Comparison of ENCODE assay signal across 9 mouse cellular contexts in the genomic region with DNA sequence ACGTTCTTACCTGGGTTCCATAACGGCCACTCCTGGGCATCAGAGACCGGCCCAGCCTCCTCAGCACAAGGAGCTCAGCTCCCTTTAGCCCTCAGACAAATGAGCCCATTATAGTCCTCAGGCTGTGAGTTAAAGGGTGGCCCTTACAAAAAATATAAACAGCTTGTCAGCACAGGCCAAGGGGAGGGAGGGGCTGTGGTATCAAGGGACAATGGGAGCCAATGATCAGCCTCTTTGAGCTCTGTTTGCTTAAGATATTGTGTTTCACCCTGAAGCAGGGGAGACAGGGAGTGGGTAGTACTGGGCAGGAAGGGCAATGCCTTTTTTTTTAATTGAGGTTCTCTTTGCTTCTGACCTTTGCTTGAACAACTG. TPM values are rescaled to one million over a fixed set of nuclear protein-coding genes. Genes with fewer than 3 reads are reported as not detected.
A peak's percentile ranks its signal among the peaks of the same experiment; 100 is the strongest.
DNase-seq lines count a peak whose midpoint lies in the region; ATAC-seq and TF ChIP-seq lines count a peak whose summit lies in the region.
"Had no signal": no experiment of that assay in that cellular context is flagged by ENCODE, and none has a peak within 500 bp of the region (broad histone marks: within the 10 kb centered on the region; RNA-seq: fewer than 3 reads in every experiment).

No protein-coding gene starts in this region.

- peak overlapping the region; percentile 56 for H3K4me2 ChIP-seq in heart, embryonic 11.5 days
- peak overlapping the region; percentile 41 for H3K4me2 ChIP-seq in embryonic facial prominence, embryonic 11.5 days (ENCODE audit: low read depth, low read length)
- peak overlapping the region; percentile 67 for H3K4me2 ChIP-seq in intestine, postnatal 0 days (replicated peaks; ENCODE audit: low read depth)
- H3K4me2 ChIP-seq in midbrain, embryonic 14.5 days (ENCODE audit: low read length): peak overlapping the region; percentile 41

- no peak for DNase-seq in heart, postnatal 36 days
- peak; percentile 67 for DNase-seq in embryonic facial prominence, embryonic 11.5 days (ENCODE audit: low spot score)
- DNase-seq in midbrain, embryonic 14.5 days: peak; percentile 37
- DNase-seq in urinary bladder, postnatal 14 days (ENCODE audit: low spot score): no peak
- no peak for DNase-seq in cerebellum, adult 2 months
- DNase-seq in thymus, adult 18-20 months: no peak
- DNase-seq: cerebellum, adult 11-12 months had no signal

- no peaks in the 10 kb centered on the region for H3K36me3 ChIP-seq in heart, embryonic 11.5 days (ENCODE audit: control insufficient read depth, insufficient read depth, low read length)
- H3K36me3 ChIP-seq in embryonic facial prominence, embryonic 11.5 days (replicated peaks; ENCODE audit: control insufficient read depth, insufficient read depth, low read depth, low read length): no peaks in the 10 kb centered on the region
- H3K36me3 ChIP-seq in intestine, postnatal 0 days (ENCODE audit: control insufficient read depth, insufficient read depth): no peaks in the 10 kb centered on the region
- no peaks in the 10 kb centered on the region for H3K36me3 ChIP-seq in midbrain, embryonic 14.5 days (ENCODE audit: control insufficient read depth, insufficient read depth, low read length)

- H3K27ac ChIP-seq in heart, embryonic 11.5 days (ENCODE audit: low read depth, low read length): no peak overlapping the region
- H3K27ac ChIP-seq in embryonic facial prominence, embryonic 11.5 days (replicated peaks; ENCODE audit: low read depth, low read length): peak overlapping the region; percentile 41; the same call in 1 of the 2 replicates
- H3K27ac ChIP-seq in intestine, postnatal 0 days (ENCODE audit: low read depth, low read length): peak overlapping the region; percentile 87
- peak overlapping the region; percentile 20; the same call in 1 of the 2 replicates for H3K27ac ChIP-seq in midbrain, embryonic 14.5 days (replicated peaks; ENCODE audit: low read depth, low read length)
- no peak overlapping the region for H3K27ac ChIP-seq in cerebellum, adult 2 months (ENCODE audit: insufficient read depth, low read length)

- no peaks in the 10 kb centered on the region for H3K9me3 ChIP-seq in heart, embryonic 11.5 days (replicated peaks; ENCODE audit: control insufficient read depth, low read length)
- no peaks in the 10 kb centered on the region for H3K9me3 ChIP-seq in embryonic facial prominence, embryonic 11.5 days (replicated peaks; ENCODE audit: control insufficient read depth, low read length)
- no peaks in the 10 kb centered on the region for H3K9me3 ChIP-seq in intestine, postnatal 0 days (ENCODE audit: control insufficient read depth)
- H3K9me3 ChIP-seq in midbrain, embryonic 14.5 days (ENCODE audit: control insufficient read depth, low read length): no peaks in the 10 kb centered on the region

- peaks cover 12% of the 10 kb centered on the region; the same call in 1 of the 2 replicates for H3K27me3 ChIP-seq in heart, embryonic 11.5 days (ENCODE audit: control insufficient read depth, insufficient read depth, low read length)
- no peaks in the 10 kb centered on the region for H3K27me3 ChIP-seq in embryonic facial prominence, embryonic 11.5 days (ENCODE audit: control insufficient read depth, insufficient read depth, low read length)
- no peaks in the 10 kb centered on the region for H3K27me3 ChIP-seq in intestine, postnatal 0 days (replicated peaks; ENCODE audit: control insufficient read depth, insufficient read depth, low read length)
- H3K27me3 ChIP-seq in midbrain, embryonic 14.5 days (ENCODE audit: control insufficient read depth, insufficient read depth, low read length): no peaks in the 10 kb centered on the region
- no peaks in the 10 kb centered on the region for H3K27me3 ChIP-seq in cerebellum, adult 2 months (ENCODE audit: control insufficient read depth, insufficient read depth, low read length)

- peak overlapping the region; percentile 25 for H3K4me3 ChIP-seq in heart, embryonic 11.5 days (ENCODE audit: low read depth, low read length)
- H3K4me3 ChIP-seq in embryonic facial prominence, embryonic 11.5 days (ENCODE audit: low read depth, low read length): 0 out of 2 replicates have a peak overlapping the region, but pooled peaks have one; percentile 21
- H3K4me3 ChIP-seq in intestine, postnatal 0 days (ENCODE audit: low read depth, low read length): peak overlapping the region; percentile 38
- no peak overlapping the region for H3K4me3 ChIP-seq in midbrain, embryonic 14.5 days (replicated peaks; ENCODE audit: low read depth, low read length)
- H3K4me3 ChIP-seq in cerebellum, adult 2 months (replicated peaks; ENCODE audit: insufficient read depth, low read depth, low read length): no peak overlapping the region

- H3K4me1 ChIP-seq in heart, embryonic 11.5 days (ENCODE audit: control insufficient read depth, insufficient read depth, low read length): peaks cover 19% of the 10 kb centered on the region
- peaks cover 9% of the 10 kb centered on the region for H3K4me1 ChIP-seq in embryonic facial prominence, embryonic 11.5 days (ENCODE audit: control insufficient read depth, insufficient read depth, low read length)
- 0 out of 2 replicates have a peak, but pooled peaks cover 10% of the 10 kb centered on the region for H3K4me1 ChIP-seq in intestine, postnatal 0 days (replicated peaks; ENCODE audit: control insufficient read depth, insufficient read depth, low read length)
- H3K4me1 ChIP-seq in midbrain, embryonic 14.5 days (ENCODE audit: control insufficient read depth, insufficient read depth, low read length): peaks cover 18% of the 10 kb centered on the region
- H3K4me1 ChIP-seq in cerebellum, adult 2 months (ENCODE audit: control insufficient read depth, insufficient read depth, low read length): peaks cover 4% of the 10 kb centered on the region; the same call in 1 of the 2 replicates

- WGBS in heart, embryonic 11.5 days (ENCODE audit: insufficient replicate concordance): 14% methylated on average over 3 of the region's 3 CpGs
- 3% methylated on average over 3 of the region's 3 CpGs for WGBS in embryonic facial prominence, embryonic 11.5 days
- WGBS in intestine, postnatal 0 days: 2% methylated on average over 3 of the region's 3 CpGs
- 3% methylated on average over 3 of the region's 3 CpGs for WGBS in midbrain, embryonic 14.5 days
- WGBS in cerebellum, adult 2 months: 52% methylated on average over 3 of the region's 3 CpGs

- peak; percentile 53; the same call in 1 of the 2 replicates for ATAC-seq in heart, embryonic 11.5 days (replicated peaks; ENCODE audit: insufficient number of reproducible peaks, low FRiP score, low TSS enrichment)
- ATAC-seq in embryonic facial prominence, embryonic 11.5 days (replicated peaks; ENCODE audit: insufficient number of reproducible peaks, low FRiP score, low TSS enrichment, low read depth): peak; percentile 84
- peak; percentile 75 for ATAC-seq in intestine, postnatal 0 days
- ATAC-seq in midbrain, embryonic 14.5 days (ENCODE audit: low FRiP score, low TSS enrichment): peak; percentile 25; the same call in 1 of the 2 replicates

- no peak for TF ChIP-seq CTCF in intestine, postnatal 0 days (IDR thresholded peaks at IDR 0.05; ENCODE audit: low read depth)
- TF ChIP-seq CTCF in cerebellum, adult 2 months (IDR thresholded peaks at IDR 0.05; ENCODE audit: borderline replicate concordance, insufficient read depth, low read depth, low read length): no peak

- peak overlapping the region; percentile 17; the same call in 1 of the 2 replicates for H3K9ac ChIP-seq in heart, embryonic 11.5 days (ENCODE audit: low read depth, low read length)
- H3K9ac ChIP-seq in embryonic facial prominence, embryonic 11.5 days (replicated peaks; ENCODE audit: low read length): peak overlapping the region; percentile 22
- peak overlapping the region; percentile 27; the same call in 1 of the 2 replicates for H3K9ac ChIP-seq in intestine, postnatal 0 days (ENCODE audit: low read depth, low read length)
- H3K9ac ChIP-seq in midbrain, embryonic 14.5 days (replicated peaks; ENCODE audit: low read length): peak overlapping the region; percentile 9; the same call in 1 of the 2 replicates

- TF ChIP-seq POLR2A in cerebellum, adult 2 months (IDR thresholded peaks at IDR 0.05; ENCODE audit: borderline replicate concordance, insufficient read depth, low read length): no peak

- intact Hi-C loops in heart, postnatal 36 days (cut with DNase I): no loop called here

RNA-seq across cellular contexts. Expression of a gene that starts 36.1 kb away (rescaled TPM):
- 8.9 TPM in 2 replicates for polyA plus RNA-seq in heart, embryonic 11.5 days (2014; fragmentation: Nextera tagmentation; extraction: Ambion mirVana)
- 1 to 10 TPM; 5.1 to 5.8 TPM for total RNA-seq in heart, postnatal 36 days (2021)
- polyA plus RNA-seq in embryonic facial prominence, embryonic 11.5 days (2014; fragmentation: Nextera tagmentation; extraction: Ambion mirVana): 37.4 and 37.7 TPM in 2 replicates
- polyA plus RNA-seq in intestine, postnatal 0 days (2015; fragmentation: Nextera tagmentation; extraction: Ambion mirVana): 21.2 and 22.5 TPM in 2 replicates
- polyA plus RNA-seq in midbrain, embryonic 14.5 days (2014; fragmentation: Nextera tagmentation; extraction: Ambion mirVana): 144 and 154 TPM in 2 replicates
- 120 and 129 TPM in 2 replicates for polyA plus RNA-seq in cerebellum, adult 2 months (2012; rRNA removed)

Comparison
In these comparisons a context has a peak if more than half of its experiments do, and no peak if none do; other contexts are left out.
1. ATAC-seq: peak in every context shown above with its lines; median percentile 84 in embryonic facial prominence, embryonic 11.5 days; 75 in intestine, postnatal 0 days; 53 in heart, embryonic 11.5 days; 25 in midbrain, embryonic 14.5 days.
2. H3K27ac ChIP-seq: peak in embryonic facial prominence, embryonic 11.5 days (single experiment), intestine, postnatal 0 days (single experiment) and midbrain, embryonic 14.5 days (single experiment); none in heart, embryonic 11.5 days (single experiment) and cerebellum, adult 2 months (single experiment).
3. H3K4me3 ChIP-seq: peak in heart, embryonic 11.5 days (single experiment), embryonic facial prominence, embryonic 11.5 days (single experiment) and intestine, postnatal 0 days (single experiment); none in midbrain, embryonic 14.5 days (single experiment) and cerebellum, adult 2 months (single experiment).
4. DNase-seq: peak in embryonic facial prominence, embryonic 11.5 days (single experiment) and midbrain, embryonic 14.5 days (single experiment); none in heart, postnatal 36 days (0 of 2), urinary bladder, postnatal 14 days (single experiment), cerebellum, adult 2 months (0 of 2) and thymus, adult 18-20 months (0 of 2).
5. Peak in every context shown above with its lines, with median percentiles within 50 percentile points of each other: H3K4me2 ChIP-seq and H3K9ac ChIP-seq.